Mouse (Mus musculus) forebrain, embryonic 13.5 days (tissue): Measurements from ENCODE around the gene Acot4. TPM values are rescaled to one million over a fixed set of nuclear protein-coding genes. Genes with fewer than 3 reads are reported as not detected.
"Not testable (repeated sequence)": the region's sequence is repeated elsewhere in the genome, so short reads cannot be mapped to it uniquely, and the experiment has no call there.

Experiments
- ATAC-seq: fragments of 200-750 bp; cut with Nextera tagmentation; 2 replicates; pipeline ENCODE4 v1.8.0; 2017
- H3K27ac ChIP-seq: fragments of 300-500 bp; sonication (generic); 2 replicates; pipeline ENCODE4 v1.5.1; 2015; ENCODE audit warnings: inconsistent platforms, mild to moderate bottlenecking, moderate library complexity
- H3K27me3 ChIP-seq: fragments of 300-500 bp; sonication (generic); 2 replicates; pipeline ENCODE4 v1.6.1; 2015; ENCODE audit warnings: mild to moderate bottlenecking, inconsistent platforms
- H3K36me3 ChIP-seq: fragments of 300-500 bp; sonication (generic); 2 replicates; pipeline ENCODE4 v1.6.1; 2015; ENCODE audit warnings: mild to moderate bottlenecking, inconsistent platforms; ENCODE audit not compliant: poor library complexity, severe bottlenecking
- H3K4me1 ChIP-seq: fragments of 300-500 bp; sonication (generic); 2 replicates; pipeline ENCODE4 v1.6.1; 2015; ENCODE audit warnings: inconsistent platforms
- H3K4me2 ChIP-seq: fragments of 300-500 bp; sonication (generic); 2 replicates; pipeline ENCODE4 v1.6.1; 2015; ENCODE audit warnings: inconsistent platforms, mild to moderate bottlenecking, moderate library complexity
- H3K4me3 ChIP-seq: fragments of 300-500 bp; sonication (generic); 2 replicates; pipeline ENCODE4 v1.5.1; 2015; ENCODE audit warnings: mild to moderate bottlenecking, inconsistent platforms
- H3K9ac ChIP-seq: fragments of 300-500 bp; sonication (generic); 2 replicates; pipeline ENCODE4 v1.6.1; 2015; ENCODE audit warnings: mild to moderate bottlenecking, inconsistent platforms
- H3K9me3 ChIP-seq: fragments of 300-500 bp; sonication (generic); replicated peaks from 2 replicates; pipeline ENCODE4 v1.6.1; 2016; ENCODE audit warnings: inconsistent platforms
- WGBS: fragments of 180-500 bp; shearing (Covaris S2); methylation state at CpG from one replicate; pipeline ENCODE4 v1.1.7; 2015; 5-methylcytosine and 5-hydroxymethylcytosine counted together
- polyA plus RNA-seq: library from polyadenylated mRNA; unstranded; fragments of >200 nt; fragmentation: Nextera tagmentation; extraction: Ambion mirVana; gene quantifications from 2 replicates; pipeline ENCODE4 v1.2.1, GENCODE M21; 2015

The Acot4 gene
- polyA plus RNA-seq, 1 experiment from 2014 or later = 0.09 TPM

- Histone ChIP-seq H3K27me3 (no peaks in the 10 kb centered on the region), H3K9ac (peak overlapping the region; percentile 43), H3K9me3 (no peaks in the 10 kb centered on the region), H3K27ac (no peak overlapping the region), H3K4me3 (peak overlapping the region; percentile 48), H3K36me3 (no peaks in the 10 kb centered on the region; the same call in 1 of the 2 replicates), H3K4me2 (peak overlapping the region; percentile 65), H3K4me1 (peaks cover 36% of the 10 kb centered on the region)
- 79% methylated on average over 3 of the region's 3 CpGs for WGBS
- ATAC-seq = no peak
Observed at GRCm38 (mm10) chr12:84010201-84010600, 28.0 kb upstream of the Acot4 start.

DNA sequence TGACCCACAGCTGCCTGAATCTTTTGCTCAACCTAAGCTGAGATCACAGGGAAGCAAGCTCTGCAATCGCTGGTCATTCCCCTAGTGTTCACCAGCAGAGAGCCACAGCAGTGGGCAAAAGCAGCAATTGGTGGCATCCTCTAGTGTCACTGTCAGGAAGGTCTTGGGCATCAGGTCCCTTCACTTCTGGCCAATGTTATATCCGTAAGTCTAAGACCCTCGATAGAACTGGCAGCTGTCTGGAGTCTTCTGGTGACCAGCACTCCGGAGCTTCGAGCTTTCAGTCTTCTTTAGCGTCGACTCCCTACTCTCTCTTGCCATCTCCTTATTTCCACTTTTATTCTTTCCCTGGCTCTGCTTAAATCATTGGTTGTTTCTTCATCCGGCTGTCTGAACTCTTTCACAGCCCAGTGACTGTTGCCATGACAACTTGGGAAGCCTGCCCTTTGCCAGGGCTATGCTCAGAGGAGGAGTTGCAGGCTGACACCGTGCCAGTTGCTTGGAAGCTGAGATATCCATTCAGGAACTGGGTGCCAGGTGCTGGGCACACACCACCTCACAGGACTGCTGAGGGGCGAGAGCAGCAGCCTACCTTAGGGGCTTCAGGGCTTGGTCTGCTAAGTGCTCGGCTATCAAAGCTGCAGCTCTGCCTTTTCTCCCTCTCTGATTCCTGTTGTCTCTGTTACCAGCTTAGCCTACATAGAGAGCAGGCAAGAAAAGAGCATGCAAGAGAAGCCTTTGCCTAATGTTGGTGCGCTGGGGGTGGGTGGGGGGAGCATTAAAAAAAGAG lies 26.7 kb upstream of the Acot4 start:
- H3K4me1 ChIP-seq = peaks cover 36% of the 10 kb centered on the region
- H3K9ac ChIP-seq = peak overlapping the region; percentile 49
- ATAC-seq = peak; percentile 82
- H3K27ac ChIP-seq = peak overlapping the region; percentile 68
- peak overlapping the region; percentile 48 for H3K4me3 ChIP-seq
- no peaks in the 10 kb centered on the region for H3K9me3 ChIP-seq
- peak overlapping the region; percentile 65 for H3K4me2 ChIP-seq
- H3K36me3 ChIP-seq = no peaks in the 10 kb centered on the region; the same call in 1 of the 2 replicates
- H3K27me3 ChIP-seq = no peaks in the 10 kb centered on the region
- WGBS = 18% methylated on average over 12 of the region's 12 CpGs

DNA sequence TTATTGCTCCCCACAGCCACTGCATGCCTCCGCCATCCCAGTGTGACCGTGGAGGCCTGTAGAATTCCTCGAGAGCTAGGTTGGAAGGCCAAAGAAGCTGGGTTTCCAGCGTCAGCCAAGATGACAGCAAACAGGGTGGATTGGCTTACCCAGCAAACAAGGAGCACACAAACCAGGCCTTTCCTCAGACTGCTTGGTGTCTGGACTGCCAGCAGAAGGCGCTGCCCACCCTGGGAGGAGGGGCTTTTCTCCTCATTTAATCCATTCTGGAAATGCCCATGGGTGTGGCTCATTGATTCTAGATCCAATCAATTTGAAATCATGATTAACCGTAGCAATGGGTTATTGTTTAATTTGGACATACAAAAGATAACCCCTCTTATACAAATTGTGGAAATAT lies 25.0 kb upstream of the Acot4 start:
- Histone ChIP-seq H3K36me3 (peaks cover 6% of the 10 kb centered on the region), H3K4me2 (no peak overlapping the region), H3K9ac (no peak overlapping the region), H3K4me3 (no peak overlapping the region), H3K27ac (peak overlapping the region; percentile 31; the same call in 1 of the 2 replicates), H3K27me3 (no peaks in the 10 kb centered on the region), H3K9me3 (no peaks in the 10 kb centered on the region), H3K4me1 (peaks cover 36% of the 10 kb centered on the region)
- 66% methylated on average over 6 of the region's 6 CpGs for WGBS
- no peak for ATAC-seq

- H3K36me3 ChIP-seq = peaks cover 6% of the 10 kb centered on the region
- H3K27ac ChIP-seq = no peak overlapping the region
- peaks cover 33% of the 10 kb centered on the region for H3K4me1 ChIP-seq
- no peaks in the 10 kb centered on the region for H3K27me3 ChIP-seq
- H3K9ac ChIP-seq = no peak overlapping the region
- no peak overlapping the region for H3K4me3 ChIP-seq
- 95% methylated on average over 7 of the region's 7 CpGs for WGBS
- no peak for ATAC-seq
- no peak overlapping the region for H3K4me2 ChIP-seq
- no peaks in the 10 kb centered on the region for H3K9me3 ChIP-seq
Observed at GRCm38 (mm10) chr12:84013701-84014100, 24.5 kb upstream of the Acot4 start.

DNA sequence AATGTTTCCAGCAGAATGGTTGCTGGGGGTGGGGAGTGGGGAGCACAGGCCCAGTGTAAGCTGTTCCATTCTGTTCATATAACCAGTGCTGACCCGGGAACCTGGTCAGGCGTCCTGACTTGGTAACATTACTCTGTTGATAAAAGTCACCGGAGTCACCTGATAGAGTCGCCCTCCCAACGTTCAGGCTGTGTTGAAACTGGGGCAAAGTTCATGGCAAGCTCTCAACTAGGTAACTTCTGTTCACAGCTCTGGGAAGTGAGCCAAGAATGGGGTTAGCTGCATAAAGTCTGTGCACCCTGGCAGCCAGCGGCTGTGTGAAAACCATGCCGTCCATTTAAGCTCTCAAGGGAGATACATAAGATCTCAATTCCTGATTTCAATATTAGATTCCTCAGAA lies 17.7 kb upstream of the Acot4 start:
- H3K4me3 ChIP-seq, H3K27ac ChIP-seq, H3K9ac ChIP-seq, ATAC-seq, H3K4me2 ChIP-seq, H3K36me3 ChIP-seq, H3K4me1 ChIP-seq, H3K9me3 ChIP-seq, H3K27me3 ChIP-seq: not testable (repeated sequence)
- 70% methylated on average over 7 of the region's 7 CpGs for WGBS

DNA sequence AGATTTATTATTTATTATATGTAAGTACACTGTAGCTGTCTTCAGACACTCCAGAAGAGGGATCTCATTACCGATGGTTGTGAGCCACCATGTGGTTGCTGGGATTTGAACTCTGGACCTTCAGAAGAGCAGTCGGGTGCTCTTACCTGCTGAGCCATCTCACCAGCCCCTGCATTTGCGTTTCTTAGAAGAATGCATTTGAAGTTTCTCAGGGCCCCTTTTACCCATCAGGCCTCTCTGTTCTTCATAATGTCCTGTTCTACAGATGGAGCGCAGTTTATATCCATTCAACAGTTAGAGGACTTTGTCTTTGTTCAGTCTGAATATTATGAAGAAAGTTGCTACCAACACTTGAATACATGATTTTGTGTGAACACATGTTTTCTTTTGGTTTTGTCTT lies 15.9 kb upstream of the Acot4 start:
- not testable (repeated sequence) for ATAC-seq, H3K27me3 ChIP-seq, H3K36me3 ChIP-seq, H3K9me3 ChIP-seq, H3K27ac ChIP-seq, H3K4me2 ChIP-seq, H3K4me1 ChIP-seq, H3K4me3 ChIP-seq, H3K9ac ChIP-seq
- 92% methylated on average over 4 of the region's 4 CpGs for WGBS

DNA sequence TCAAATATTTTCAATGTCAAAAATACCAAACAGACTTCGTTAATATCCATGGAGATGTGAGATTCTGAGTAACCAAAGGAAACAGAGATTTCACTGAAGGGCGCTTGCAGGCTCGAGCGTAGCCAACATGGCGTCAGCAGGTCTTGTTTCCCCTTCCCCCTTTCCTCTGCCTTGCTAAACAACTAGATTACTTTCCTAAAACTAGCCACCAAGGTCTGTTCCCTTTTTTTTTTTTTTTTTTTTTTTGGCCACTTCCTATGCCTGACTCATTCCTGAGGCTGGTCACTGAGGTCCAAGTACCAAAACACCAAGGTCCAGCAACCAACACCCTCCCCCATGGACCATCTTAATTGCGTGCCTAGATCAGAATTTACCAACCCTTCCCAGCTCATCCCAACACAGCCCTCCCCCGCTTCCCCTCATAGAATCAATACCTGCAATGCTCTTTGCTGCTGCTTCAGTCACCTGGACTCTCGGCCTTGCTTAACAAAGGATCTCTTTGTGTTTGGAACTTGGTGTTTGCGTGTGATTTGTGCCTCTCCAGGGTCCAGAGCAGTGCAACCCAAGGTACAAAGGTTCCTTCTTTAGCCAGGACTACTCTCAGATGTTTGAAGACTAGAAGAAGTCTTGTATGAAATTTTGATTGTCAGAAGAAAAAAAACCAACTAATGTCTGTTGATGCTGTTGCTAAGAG lies 15.0 kb upstream of the Acot4 start:
- H3K4me3 ChIP-seq = no peak overlapping the region
- WGBS = 83% methylated on average over 9 of the region's 9 CpGs
- no peak for ATAC-seq
- no peaks in the 10 kb centered on the region for H3K36me3 ChIP-seq
- H3K27ac ChIP-seq = no peak overlapping the region
- H3K27me3 ChIP-seq = no peaks in the 10 kb centered on the region
- no peaks in the 10 kb centered on the region for H3K9me3 ChIP-seq
- no peak overlapping the region for H3K9ac ChIP-seq
- no peak overlapping the region for H3K4me2 ChIP-seq
- no peaks in the 10 kb centered on the region for H3K4me1 ChIP-seq

DNA sequence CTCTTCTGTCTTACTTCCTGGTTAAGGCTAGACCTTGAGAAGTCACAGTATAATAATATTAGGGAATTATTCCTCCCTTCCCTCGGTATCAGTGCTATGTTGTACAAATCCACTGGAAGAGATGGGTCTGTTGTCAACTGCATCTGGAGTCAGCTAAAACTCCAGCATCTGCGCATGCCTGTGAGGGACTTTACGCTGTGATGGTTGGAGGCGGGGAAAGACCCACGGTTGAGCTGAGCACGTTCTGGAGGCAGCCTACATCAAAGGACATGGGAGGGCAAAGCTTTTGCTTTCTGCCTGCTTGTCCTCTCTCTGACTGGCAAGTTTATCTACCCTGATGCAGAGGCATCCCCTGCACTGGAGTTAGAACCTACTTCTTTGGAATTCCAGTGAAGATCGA lies 12.3 kb upstream of the Acot4 start:
- Histone ChIP-seq H3K9ac (no peak overlapping the region), H3K27ac (no peak overlapping the region), H3K27me3 (no peaks in the 10 kb centered on the region), H3K4me2 (no peak overlapping the region), H3K4me1 (no peaks in the 10 kb centered on the region), H3K36me3 (no peaks in the 10 kb centered on the region), H3K4me3 (no peak overlapping the region), H3K9me3 (no peaks in the 10 kb centered on the region)
- 86% methylated on average over 7 of the region's 7 CpGs for WGBS
- no peak for ATAC-seq

- H3K27me3 ChIP-seq, H3K36me3 ChIP-seq, H3K4me3 ChIP-seq, H3K9me3 ChIP-seq, H3K4me1 ChIP-seq, H3K4me2 ChIP-seq, H3K9ac ChIP-seq, H3K27ac ChIP-seq, ATAC-seq: not testable (repeated sequence)
- 34% methylated on average over 3 of the region's 3 CpGs for WGBS
Observed at GRCm38 (mm10) chr12:84028328-84028727, 9.9 kb upstream of the Acot4 start.

GRCm38 (mm10) chr12:84029043-84029442 lies 9.1 kb upstream of the Acot4 start:
- not testable (repeated sequence) for H3K4me2 ChIP-seq, H3K36me3 ChIP-seq, H3K9me3 ChIP-seq, H3K27ac ChIP-seq, H3K4me1 ChIP-seq, H3K4me3 ChIP-seq, H3K9ac ChIP-seq, ATAC-seq, H3K27me3 ChIP-seq
- WGBS = 73% methylated on average over 1 of the region's 1 CpGs

- H3K36me3 ChIP-seq = no peaks in the 10 kb centered on the region
- no peaks in the 10 kb centered on the region for H3K9me3 ChIP-seq
- no peaks in the 10 kb centered on the region for H3K4me1 ChIP-seq
- no peak overlapping the region for H3K27ac ChIP-seq
- peak; percentile 83 for ATAC-seq
- no peak overlapping the region for H3K4me2 ChIP-seq
- no peaks in the 10 kb centered on the region for H3K27me3 ChIP-seq
- no peak overlapping the region for H3K4me3 ChIP-seq
- H3K9ac ChIP-seq = no peak overlapping the region
- 74% methylated on average over 4 of the region's 4 CpGs for WGBS
Observed at GRCm38 (mm10) chr12:84030659-84031332, 7.4 kb upstream of the Acot4 start.

DNA sequence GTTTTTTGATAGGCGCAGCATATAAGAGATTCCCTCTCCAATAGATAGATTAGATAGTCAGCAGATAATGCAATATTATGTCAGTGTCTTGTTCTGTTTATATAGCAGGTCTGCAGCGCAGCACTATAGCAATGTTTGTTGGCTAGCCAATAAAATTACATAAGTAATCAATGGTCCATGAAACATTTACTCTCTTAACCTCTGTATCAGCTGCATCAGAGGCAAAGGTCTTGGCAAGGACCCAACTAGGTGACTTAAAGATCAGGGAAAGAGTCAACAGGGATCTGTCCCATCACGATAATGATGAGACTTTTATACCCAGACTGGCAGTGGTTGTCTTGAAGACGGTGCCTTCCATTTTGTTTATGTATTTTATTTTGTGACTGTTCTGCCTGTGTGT lies 5.3 kb upstream of the Acot4 start:
- 94% methylated on average over 4 of the region's 4 CpGs for WGBS
- H3K27ac ChIP-seq = no peak overlapping the region
- no peaks in the 10 kb centered on the region for H3K36me3 ChIP-seq
- H3K9ac ChIP-seq = no peak overlapping the region
- no peak for ATAC-seq
- no peaks in the 10 kb centered on the region for H3K27me3 ChIP-seq
- H3K9me3 ChIP-seq = no peaks in the 10 kb centered on the region
- no peak overlapping the region for H3K4me3 ChIP-seq
- no peak overlapping the region for H3K4me2 ChIP-seq
- H3K4me1 ChIP-seq = no peaks in the 10 kb centered on the region
